Mouse (Mus musculus): Measurements from ENCODE around the gene Anxa9. TPM values are rescaled to one million over a fixed set of nuclear protein-coding genes. Genes with fewer than 3 reads are reported as not detected.
A peak's percentile ranks its signal among the peaks of the same experiment; 100 is the strongest.

Anxa9 gene
- polyA plus RNA-seq, 1 experiment from 2014 or later = 1.1 TPM

- Histone ChIP-seq H3K9ac (no peak overlapping the region), H3K4me1 (peaks cover 11% of the 10 kb centered on the region), H3K4me2 (no peak overlapping the region), H3K27ac (no peak overlapping the region), H3K36me3 (ENCODE audit: poor library complexity, severe bottlenecking) (no peaks in the 10 kb centered on the region), H3K27me3 (no peaks in the 10 kb centered on the region), H3K4me3 (no peak overlapping the region), H3K9me3 (replicated peaks) (no peaks in the 10 kb centered on the region)
- no peak for ATAC-seq
- WGBS = 65% methylated on average over 9 of the region's 9 CpGs
Measured at GRCm38 (mm10) chr3:95310968-95311882, 4.2 kb upstream of the Anxa9 start.

GRCm38 (mm10) chr3:95310496-95310895 lies 3.5 kb upstream of the Anxa9 start:
- H3K9ac ChIP-seq = no peak overlapping the region
- no peak overlapping the region for H3K27ac ChIP-seq
- H3K27me3 ChIP-seq = no peaks in the 10 kb centered on the region
- peaks cover 5% of the 10 kb centered on the region; the same call in 1 of the 2 replicates for H3K4me1 ChIP-seq
- no peaks in the 10 kb centered on the region for H3K9me3 ChIP-seq (replicated peaks)
- no peak overlapping the region for H3K4me3 ChIP-seq
- no peak overlapping the region for H3K4me2 ChIP-seq
- 70% methylated on average over 3 of the region's 3 CpGs for WGBS
- H3K36me3 ChIP-seq (ENCODE audit: poor library complexity, severe bottlenecking) = no peaks in the 10 kb centered on the region
- no peak for ATAC-seq

- Histone ChIP-seq H3K9ac (no peak overlapping the region), H3K4me2 (no peak overlapping the region), H3K27ac (no peak overlapping the region), H3K36me3 (ENCODE audit: poor library complexity, severe bottlenecking) (no peaks in the 10 kb centered on the region), H3K4me1 (no peaks in the 10 kb centered on the region), H3K27me3 (no peaks in the 10 kb centered on the region), H3K4me3 (no peak overlapping the region), H3K9me3 (replicated peaks) (no peaks in the 10 kb centered on the region)
- ATAC-seq = no peak
- 87% methylated on average over 4 of the region's 4 CpGs for WGBS
Measured at GRCm38 (mm10) chr3:95306244-95306643, 732 bp downstream of the Anxa9 start.

GRCm38 (mm10) chr3:95301204-95301796 lies 5.7 kb downstream of the Anxa9 start:
- Histone ChIP-seq H3K9me3 (replicated peaks) (no peaks in the 10 kb centered on the region), H3K27me3 (no peaks in the 10 kb centered on the region), H3K4me3 (no peak overlapping the region), H3K4me2 (no peak overlapping the region), H3K27ac (no peak overlapping the region), H3K4me1 (no peaks in the 10 kb centered on the region), H3K36me3 (ENCODE audit: poor library complexity, severe bottlenecking) (peaks cover 17% of the 10 kb centered on the region), H3K9ac (no peak overlapping the region)
- ATAC-seq = no peak
- 78% methylated on average over 3 of the region's 3 CpGs for WGBS

- Histone ChIP-seq H3K4me2 (no peak overlapping the region), H3K4me1 (no peaks in the 10 kb centered on the region), H3K4me3 (no peak overlapping the region), H3K9ac (no peak overlapping the region), H3K27me3 (no peaks in the 10 kb centered on the region), H3K27ac (no peak overlapping the region), H3K9me3 (replicated peaks) (no peaks in the 10 kb centered on the region), H3K36me3 (ENCODE audit: poor library complexity, severe bottlenecking) (peaks cover 44% of the 10 kb centered on the region)
- WGBS = 93% methylated on average over 7 of the region's 7 CpGs
- no peak for ATAC-seq
Measured at GRCm38 (mm10) chr3:95298018-95298417, 9.0 kb downstream of the Anxa9 start.

- Histone ChIP-seq H3K4me1 (no peaks in the 10 kb centered on the region), H3K4me2 (no peak overlapping the region), H3K27me3 (no peaks in the 10 kb centered on the region), H3K4me3 (no peak overlapping the region), H3K36me3 (ENCODE audit: poor library complexity, severe bottlenecking) (peaks cover 63% of the 10 kb centered on the region), H3K27ac (no peak overlapping the region), H3K9ac (no peak overlapping the region), H3K9me3 (replicated peaks) (no peaks in the 10 kb centered on the region)
- peak; percentile 38; the same call in 1 of the 2 replicates for ATAC-seq
- 8% methylated on average over 5 of the region's 5 CpGs for WGBS
Measured at GRCm38 (mm10) chr3:95296103-95296469, 10.9 kb downstream of the Anxa9 start.

GRCm38 (mm10) chr3:95295321-95296102 lies 11.5 kb downstream of the Anxa9 start:
- no peak for ATAC-seq
- WGBS = 82% methylated on average over 11 of the region's 11 CpGs
- H3K36me3 ChIP-seq (ENCODE audit: poor library complexity, severe bottlenecking) = peaks cover 69% of the 10 kb centered on the region

GRCm38 (mm10) chr3:95294718-95295117 lies 12.3 kb downstream of the Anxa9 start:
- Histone ChIP-seq H3K9ac (no peak overlapping the region), H3K4me3 (no peak overlapping the region), H3K27me3 (no peaks in the 10 kb centered on the region), H3K4me2 (no peak overlapping the region), H3K4me1 (no peaks in the 10 kb centered on the region), H3K36me3 (ENCODE audit: poor library complexity, severe bottlenecking) (peaks cover 74% of the 10 kb centered on the region), H3K9me3 (replicated peaks) (no peaks in the 10 kb centered on the region), H3K27ac (no peak overlapping the region)
- WGBS = 92% methylated on average over 5 of the region's 5 CpGs
- ATAC-seq = no peak

More at GRCm38 (mm10) chr3:95295321-95296102, 11.5 kb downstream of the Anxa9 start:
- H3K27me3 ChIP-seq = no peaks in the 10 kb centered on the region
- no peak overlapping the region for H3K4me3 ChIP-seq
- H3K27ac ChIP-seq = no peak overlapping the region
- no peaks in the 10 kb centered on the region for H3K9me3 ChIP-seq (replicated peaks)
- H3K4me1 ChIP-seq = no peaks in the 10 kb centered on the region
- H3K4me2 ChIP-seq = no peak overlapping the region
- H3K9ac ChIP-seq = no peak overlapping the region

GRCm38 (mm10) chr3:95294316-95294715 lies 12.7 kb downstream of the Anxa9 start:
- Histone ChIP-seq H3K4me1 (no peaks in the 10 kb centered on the region), H3K9ac (no peak overlapping the region), H3K27me3 (no peaks in the 10 kb centered on the region), H3K27ac (no peak overlapping the region), H3K4me2 (no peak overlapping the region), H3K36me3 (ENCODE audit: poor library complexity, severe bottlenecking) (peaks cover 78% of the 10 kb centered on the region), H3K9me3 (replicated peaks) (no peaks in the 10 kb centered on the region), H3K4me3 (no peak overlapping the region)
- no peak for ATAC-seq
- 91% methylated on average over 7 of the region's 7 CpGs for WGBS

- WGBS = 88% methylated on average over 11 of the region's 11 CpGs
- Histone ChIP-seq H3K27ac (no peak overlapping the region), H3K9me3 (replicated peaks) (no peaks in the 10 kb centered on the region), H3K27me3 (no peaks in the 10 kb centered on the region), H3K4me1 (no peaks in the 10 kb centered on the region), H3K36me3 (ENCODE audit: poor library complexity, severe bottlenecking) (peaks cover 84% of the 10 kb centered on the region), H3K4me2 (no peak overlapping the region), H3K4me3 (no peak overlapping the region), H3K9ac (no peak overlapping the region)
- ATAC-seq = no peak
Measured at GRCm38 (mm10) chr3:95293537-95293936, 13.4 kb downstream of the Anxa9 start.

- Histone ChIP-seq H3K36me3 (ENCODE audit: poor library complexity, severe bottlenecking) (peaks cover 89% of the 10 kb centered on the region), H3K9me3 (replicated peaks) (no peaks in the 10 kb centered on the region), H3K27me3 (no peaks in the 10 kb centered on the region), H3K4me2 (no peak overlapping the region), H3K9ac (no peak overlapping the region), H3K27ac (no peak overlapping the region), H3K4me1 (no peaks in the 10 kb centered on the region), H3K4me3 (no peak overlapping the region)
- 91% methylated on average over 2 of the region's 2 CpGs for WGBS
- ATAC-seq = no peak
Measured at GRCm38 (mm10) chr3:95292899-95293298, 14.1 kb downstream of the Anxa9 start.

- Histone ChIP-seq H3K36me3 (ENCODE audit: poor library complexity, severe bottlenecking) (peaks cover 83% of the 10 kb centered on the region), H3K27me3 (no peaks in the 10 kb centered on the region), H3K4me3 (no peak overlapping the region), H3K27ac (no peak overlapping the region), H3K9me3 (replicated peaks) (no peaks in the 10 kb centered on the region), H3K9ac (no peak overlapping the region), H3K4me2 (no peak overlapping the region), H3K4me1 (no peaks in the 10 kb centered on the region)
- no peak for ATAC-seq
- 91% methylated on average over 4 of the region's 4 CpGs for WGBS
Measured at GRCm38 (mm10) chr3:95291041-95291440, 15.9 kb downstream of the Anxa9 start.

Measured in forebrain, embryonic 13.5 days (tissue).